Mouse (Mus musculus): ENCODE data around the gene Caly.

Gene Caly

DNA sequence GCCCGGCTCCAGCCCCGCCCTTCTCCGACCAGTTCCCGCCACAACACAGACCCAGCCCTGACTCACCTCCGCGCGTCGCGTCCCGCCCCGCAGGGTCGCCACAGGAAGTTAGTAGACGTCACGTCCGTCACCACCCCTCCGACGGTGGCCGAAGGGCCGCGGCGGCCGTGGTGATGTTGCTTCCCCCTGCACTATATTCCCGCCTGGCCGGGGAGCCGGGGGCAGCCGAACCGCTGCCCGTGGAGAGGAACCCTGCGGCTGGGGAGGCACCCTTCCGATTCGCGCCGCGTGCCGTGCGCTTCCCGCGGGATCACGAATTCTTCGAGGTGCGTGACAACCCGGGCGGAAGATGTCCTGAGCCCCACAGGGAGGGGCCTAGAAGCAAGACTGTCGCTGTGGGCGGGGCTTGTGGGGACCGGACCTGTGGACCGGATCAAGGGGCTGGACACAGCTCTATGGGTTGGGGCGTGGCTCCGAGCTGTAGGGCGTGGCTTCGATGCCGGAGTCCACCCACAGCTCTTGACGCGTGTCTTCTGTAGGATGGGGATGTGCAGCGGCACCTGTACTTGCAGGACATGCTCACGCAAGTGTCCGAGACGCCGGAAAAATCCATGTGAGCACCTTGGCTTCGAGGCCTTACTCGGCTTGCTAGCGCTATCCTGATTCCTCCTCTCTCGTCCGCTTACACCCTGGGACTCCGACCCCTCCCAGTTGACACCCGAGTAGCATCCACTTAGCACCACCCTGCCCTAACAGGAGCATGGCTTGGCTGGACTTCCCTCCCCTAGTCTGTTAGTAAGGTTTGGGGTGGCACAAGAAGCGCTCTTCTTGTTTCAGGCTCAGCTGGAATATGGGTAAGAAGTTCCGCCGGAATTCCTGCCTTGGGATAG lies 45.8 kb downstream of the Caly start, which contains the start of the genes Zfp511 and Tubgcp2:
TSS of gene Zfp511 (plus strand) at position 111 of the 890 bp plus-strand sequence.
TSS of gene Tubgcp2 (minus strand) at position 389 of the 890 bp plus-strand sequence.
- DNase-seq (ENCODE audit: low read depth), result peak; percentile 84

DNA sequence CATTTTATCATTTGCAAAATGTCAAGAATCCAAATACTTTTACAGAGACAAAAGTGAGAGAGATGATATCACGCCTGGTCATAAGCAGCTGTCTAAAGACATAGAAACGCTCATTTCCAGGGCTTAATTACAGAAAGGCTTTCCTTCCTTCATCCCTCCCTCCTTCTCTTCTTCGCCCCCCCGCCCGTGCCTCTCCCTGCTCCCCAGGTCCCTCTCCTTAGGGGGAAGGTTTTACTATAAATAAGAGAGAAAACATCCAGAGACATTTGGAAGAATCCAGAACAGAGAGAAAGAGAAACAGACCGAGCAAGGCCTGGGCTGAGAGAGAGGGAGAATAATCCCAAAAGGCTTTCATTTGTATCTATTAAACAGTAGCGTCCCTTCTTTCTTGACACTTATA lies 46.9 kb downstream of the Caly start:
- DNase-seq (ENCODE audit: low read depth), result no peak

DNA sequence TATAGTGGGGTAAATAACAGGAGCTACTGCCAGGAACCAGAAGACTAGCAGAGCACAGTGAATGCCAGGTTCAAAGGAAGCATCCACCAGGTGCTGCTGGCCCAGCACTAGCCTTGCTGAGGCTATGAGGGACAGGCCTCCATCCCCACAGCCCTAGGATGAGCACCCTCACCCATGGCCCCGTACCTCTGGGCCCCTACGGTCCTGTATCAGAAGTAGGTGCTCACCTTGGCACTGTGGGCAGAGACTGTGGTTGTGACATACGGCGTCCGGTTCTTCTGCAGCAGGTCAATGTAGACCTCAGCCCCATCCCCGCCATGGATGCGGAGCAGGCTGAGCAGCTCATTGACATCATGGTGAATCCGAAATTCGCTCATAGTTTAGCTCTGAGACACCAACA lies 49.0 kb downstream of the Caly start:
- no peak for DNase-seq (ENCODE audit: low read depth)

DNA sequence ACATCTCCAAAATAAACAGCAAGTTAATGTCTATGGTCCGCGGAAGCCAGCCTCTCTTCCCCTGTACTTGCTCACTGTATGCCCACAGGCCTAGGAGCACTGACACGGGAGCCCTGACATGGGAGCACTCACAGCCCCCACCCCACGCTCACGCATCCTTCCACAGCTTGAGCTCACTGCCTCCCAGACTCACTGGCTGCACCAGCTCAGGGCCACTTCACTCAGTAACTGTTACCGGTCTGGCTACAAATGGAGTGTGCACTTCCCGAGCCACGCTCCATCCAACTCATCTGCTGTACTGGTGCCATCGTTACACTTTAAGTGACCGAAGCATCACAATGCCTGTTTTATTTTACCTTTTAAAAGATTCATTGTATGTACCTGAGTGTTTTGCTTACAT lies 50.0 kb downstream of the Caly start:
- DNase-seq (ENCODE audit: low read depth), result no peak

DNA sequence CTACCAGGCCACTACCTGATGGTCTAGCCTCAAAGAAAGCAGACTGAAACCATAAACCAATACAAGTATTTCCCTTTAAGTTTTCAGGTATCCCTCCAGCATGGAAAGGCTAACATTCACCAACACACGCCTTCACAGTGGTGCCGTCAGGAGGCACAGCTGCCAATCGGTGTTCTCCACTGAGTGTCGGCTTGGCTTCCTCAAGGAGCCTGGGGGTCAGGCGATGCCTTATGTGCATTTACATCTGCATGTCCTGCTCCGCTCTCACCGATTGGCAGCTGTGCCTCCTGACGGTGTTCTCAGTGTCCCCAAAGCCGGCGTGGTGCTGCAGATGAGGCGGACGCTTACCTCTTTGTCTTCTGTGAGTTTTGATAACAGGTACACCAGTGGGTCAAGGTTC lies 50.6 kb downstream of the Caly start:
- no peak for DNase-seq (ENCODE audit: low read depth)
